Mouse (Mus musculus): ENCODE data around the gene Tti1. TPM values are rescaled to one million over a fixed set of nuclear protein-coding genes. Genes with fewer than 3 reads are reported as not detected.

Gene Tti1
- polyA plus RNA-seq, 1 experiment from 2014 or later, result 41.2 TPM

- H3K4me1 ChIP-seq, result peaks cover 15% of the 10 kb centered on the region
- 91% methylated on average over 6 of the region's 6 CpGs for WGBS
- no peaks in the 10 kb centered on the region for H3K9me3 ChIP-seq (replicated peaks)
- H3K36me3 ChIP-seq, result peaks cover 62% of the 10 kb centered on the region
- H3K4me3 ChIP-seq, result no peak overlapping the region
- DNase-seq (ENCODE audit: low spot score), result no peak
- H3K27me3 ChIP-seq (ENCODE audit: low read depth, poor library complexity, severe bottlenecking), result no peaks in the 10 kb centered on the region
- H3K27ac ChIP-seq, result no peak overlapping the region
Measured at GRCm38 (mm10) chr2:157986235-157986634, 42.0 kb downstream of the Tti1 start.

DNA sequence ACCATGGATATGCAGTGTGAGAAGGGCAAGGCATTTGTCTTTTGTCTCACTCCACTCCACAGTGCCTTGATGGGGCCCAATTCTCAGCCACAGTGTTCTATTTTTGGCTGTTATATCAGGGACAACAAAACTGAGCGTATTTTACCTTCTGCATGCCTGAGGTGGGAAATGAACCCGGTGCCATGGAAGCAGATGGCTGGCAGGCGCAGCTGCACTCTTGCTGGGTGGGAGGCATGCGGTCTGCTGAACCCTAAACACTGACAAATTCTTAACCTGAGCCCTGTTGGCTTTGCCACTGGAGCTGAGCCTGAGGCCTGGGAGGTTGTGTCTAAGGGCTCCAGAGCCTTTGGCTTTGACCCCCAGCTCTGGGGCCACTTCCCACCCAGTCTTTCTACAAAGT lies 42.6 kb downstream of the Tti1 start:
- Histone ChIP-seq H3K36me3 (peaks cover 62% of the 10 kb centered on the region), H3K27ac (no peak overlapping the region), H3K27me3 (ENCODE audit: low read depth, poor library complexity, severe bottlenecking) (no peaks in the 10 kb centered on the region)

GRCm38 (mm10) chr2:157983276-157983675 lies 45.0 kb downstream of the Tti1 start:
- no peak overlapping the region for H3K4me3 ChIP-seq
- H3K27ac ChIP-seq, result no peak overlapping the region
- no peak for DNase-seq (ENCODE audit: low spot score)
- 89% methylated on average over 4 of the region's 4 CpGs for WGBS
- no peaks in the 10 kb centered on the region for H3K4me1 ChIP-seq
- H3K36me3 ChIP-seq, result peaks cover 48% of the 10 kb centered on the region
- no peaks in the 10 kb centered on the region for H3K9me3 ChIP-seq (replicated peaks)
- H3K27me3 ChIP-seq (ENCODE audit: low read depth, poor library complexity, severe bottlenecking), result no peaks in the 10 kb centered on the region

More for the DNA sequence above, 42.6 kb downstream of the Tti1 start:
- no peaks in the 10 kb centered on the region for H3K9me3 ChIP-seq (replicated peaks)
- 90% methylated on average over 4 of the region's 4 CpGs for WGBS
- H3K4me1 ChIP-seq, result peaks cover 14% of the 10 kb centered on the region
- H3K4me3 ChIP-seq, result no peak overlapping the region
- DNase-seq (ENCODE audit: low spot score), result no peak

- Histone ChIP-seq H3K36me3 (peaks cover 43% of the 10 kb centered on the region), H3K4me3 (no peak overlapping the region), H3K9me3 (replicated peaks) (no peaks in the 10 kb centered on the region), H3K27ac (no peak overlapping the region), H3K27me3 (ENCODE audit: low read depth, poor library complexity, severe bottlenecking) (no peaks in the 10 kb centered on the region), H3K4me1 (no peaks in the 10 kb centered on the region)
- WGBS, result 92% methylated on average over 3 of the region's 3 CpGs
- DNase-seq (ENCODE audit: low spot score), result no peak
Measured at GRCm38 (mm10) chr2:157982727-157983126, 45.5 kb downstream of the Tti1 start.

DNA sequence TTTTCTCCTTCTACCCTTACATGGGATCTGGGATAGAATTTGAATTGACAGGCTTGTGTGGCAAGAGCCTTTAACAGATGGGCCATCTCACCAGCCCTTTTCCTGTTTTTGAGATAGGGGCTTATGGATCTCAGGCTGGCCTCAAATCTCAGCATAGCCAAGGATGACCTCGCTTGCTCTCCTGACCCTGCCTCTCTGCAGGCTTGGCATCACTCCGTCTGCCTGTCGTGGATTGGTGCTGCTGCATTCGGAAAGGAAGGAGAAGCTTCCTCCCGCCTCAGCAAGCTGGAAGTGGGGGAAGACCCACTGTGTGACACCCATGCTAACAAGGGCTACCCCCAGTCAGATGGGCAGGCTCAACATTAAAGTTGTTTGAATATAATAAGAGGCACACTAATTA lies 49.0 kb downstream of the Tti1 start:
- peaks cover 24% of the 10 kb centered on the region for H3K4me1 ChIP-seq
- no peak for DNase-seq (ENCODE audit: low spot score)
- peaks cover 3% of the 10 kb centered on the region; the same call in 1 of the 2 replicates for H3K27me3 ChIP-seq (ENCODE audit: low read depth, poor library complexity, severe bottlenecking)
- H3K4me3 ChIP-seq, result no peak overlapping the region
- H3K36me3 ChIP-seq, result peaks cover 23% of the 10 kb centered on the region
- H3K27ac ChIP-seq, result no peak overlapping the region
- no peaks in the 10 kb centered on the region for H3K9me3 ChIP-seq (replicated peaks)
- WGBS, result 62% methylated on average over 5 of the region's 5 CpGs

GRCm38 (mm10) chr2:157975595-157975994 lies 52.6 kb downstream of the Tti1 start:
- H3K27ac ChIP-seq, result peak overlapping the region; percentile 59
- peak overlapping the region; percentile 37 for H3K4me3 ChIP-seq
- peak; percentile 43 for DNase-seq (ENCODE audit: low spot score)
- H3K4me1 ChIP-seq, result peaks cover 25% of the 10 kb centered on the region
- H3K27me3 ChIP-seq (ENCODE audit: low read depth, poor library complexity, severe bottlenecking), result peaks cover 3% of the 10 kb centered on the region; the same call in 1 of the 2 replicates
- no peaks in the 10 kb centered on the region for H3K9me3 ChIP-seq (replicated peaks)
- 0 out of 2 replicates have a peak, but pooled peaks cover 2% of the 10 kb centered on the region for H3K36me3 ChIP-seq
- 2% methylated on average over 7 of the region's 7 CpGs for WGBS

DNA sequence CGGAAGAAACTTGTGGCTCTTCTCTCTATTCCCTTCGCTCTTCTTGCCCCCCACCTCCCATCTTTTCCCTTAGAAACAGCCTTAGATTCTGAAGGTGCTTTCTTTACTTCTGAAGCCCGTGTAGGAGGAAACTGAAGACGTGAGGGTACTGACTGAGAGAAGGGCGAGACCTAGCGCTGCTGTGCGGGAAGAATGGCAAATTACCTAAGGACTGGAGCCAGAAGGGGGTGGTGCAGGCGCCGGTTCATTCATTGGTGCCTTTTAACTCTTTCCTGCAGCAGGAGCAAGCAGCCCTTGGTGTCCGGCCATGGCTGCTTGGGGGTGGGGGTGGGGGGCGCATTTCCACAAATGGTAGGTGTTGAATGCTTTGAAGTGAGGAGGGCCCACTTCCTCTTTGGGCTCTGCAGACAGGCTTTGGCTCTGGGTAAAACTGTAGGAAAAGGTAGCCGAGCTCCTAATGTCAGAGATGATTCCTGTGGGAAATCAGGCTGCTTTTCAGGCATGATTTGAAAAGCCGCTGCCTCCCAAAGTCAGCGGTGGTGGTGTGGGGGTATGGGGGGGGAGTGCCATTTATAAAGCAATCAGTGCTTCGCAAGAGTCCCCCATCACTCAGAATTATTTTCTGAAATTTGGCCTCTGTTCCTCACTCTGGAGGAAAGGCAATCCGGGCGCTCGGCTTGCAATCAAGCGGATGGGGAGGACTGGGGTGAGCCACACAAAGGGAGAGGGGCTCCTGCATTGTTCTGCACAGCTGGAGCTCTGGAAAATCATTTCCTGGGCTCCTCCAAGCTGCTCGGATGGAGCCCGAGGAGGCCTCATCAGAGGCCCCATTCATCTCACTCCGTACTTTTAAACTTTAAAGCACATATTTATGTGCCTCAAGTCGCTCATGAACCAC lies 53.4 kb downstream of the Tti1 start:
- peak overlapping the region; percentile 37 for H3K4me3 ChIP-seq
- 3% methylated on average over 23 of the region's 23 CpGs for WGBS

GRCm38 (mm10) chr2:157970669-157971068 lies 57.6 kb downstream of the Tti1 start:
- Histone ChIP-seq H3K9me3 (replicated peaks) (no peaks in the 10 kb centered on the region), H3K4me3 (no peak overlapping the region), H3K4me1 (peaks cover 15% of the 10 kb centered on the region), H3K27ac (no peak overlapping the region), H3K36me3 (no peaks in the 10 kb centered on the region), H3K27me3 (ENCODE audit: low read depth, poor library complexity, severe bottlenecking) (no peaks in the 10 kb centered on the region; the same call in 1 of the 2 replicates)
- DNase-seq (ENCODE audit: low spot score), result peak; percentile 76
- WGBS, result 0% methylated on average over 3 of the region's 3 CpGs

More for the DNA sequence above, 53.4 kb downstream of the Tti1 start:
- Histone ChIP-seq H3K27ac (peak overlapping the region; percentile 59), H3K27me3 (ENCODE audit: low read depth, poor library complexity, severe bottlenecking) (peaks cover 3% of the 10 kb centered on the region; the same call in 1 of the 2 replicates), H3K9me3 (replicated peaks) (no peaks in the 10 kb centered on the region), H3K36me3 (no peaks in the 10 kb centered on the region), H3K4me1 (peaks cover 25% of the 10 kb centered on the region)
- peak; percentile 41 for DNase-seq (ENCODE audit: low spot score)

GRCm38 (mm10) chr2:157970124-157970523 lies 58.1 kb downstream of the Tti1 start:
- no peaks in the 10 kb centered on the region for H3K9me3 ChIP-seq (replicated peaks)
- no peaks in the 10 kb centered on the region for H3K27me3 ChIP-seq (ENCODE audit: low read depth, poor library complexity, severe bottlenecking)
- H3K4me1 ChIP-seq, result peaks cover 10% of the 10 kb centered on the region
- no peak overlapping the region for H3K4me3 ChIP-seq
- no peaks in the 10 kb centered on the region for H3K36me3 ChIP-seq
- no peak overlapping the region for H3K27ac ChIP-seq
- WGBS, result 52% methylated on average over 6 of the region's 6 CpGs
- no peak for DNase-seq (ENCODE audit: low spot score)

DNA sequence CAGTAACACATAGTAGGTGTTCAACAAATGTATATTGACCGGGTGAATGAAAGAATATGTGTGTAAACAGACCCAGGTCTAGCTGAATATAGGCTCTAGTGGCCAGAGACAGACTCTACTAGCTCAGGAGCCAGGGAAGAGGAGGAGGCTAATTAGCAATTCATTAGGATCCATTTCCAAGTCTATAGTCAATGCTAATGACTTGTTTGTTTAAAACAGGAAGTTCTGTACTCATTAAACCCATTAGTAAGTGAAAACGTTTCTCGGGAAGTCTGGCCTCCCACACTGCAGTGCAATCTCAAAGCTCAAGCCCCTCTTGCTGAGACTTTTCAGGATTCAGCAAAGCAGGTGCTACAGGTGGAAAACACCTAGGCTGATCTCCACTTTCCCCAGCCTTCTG lies 60.4 kb downstream of the Tti1 start:
- Histone ChIP-seq H3K4me1 (no peaks in the 10 kb centered on the region), H3K27ac (no peak overlapping the region)

GRCm38 (mm10) chr2:157957707-157958108 lies 70.5 kb downstream of the Tti1 start:
- DNase-seq (ENCODE audit: low spot score), result no peak
- H3K27ac ChIP-seq, result no peak overlapping the region
- H3K36me3 ChIP-seq, result no peaks in the 10 kb centered on the region
- H3K4me3 ChIP-seq, result no peak overlapping the region
- peaks cover 20% of the 10 kb centered on the region for H3K4me1 ChIP-seq
- no peaks in the 10 kb centered on the region for H3K27me3 ChIP-seq (ENCODE audit: low read depth, poor library complexity, severe bottlenecking)
- H3K9me3 ChIP-seq (replicated peaks), result no peaks in the 10 kb centered on the region
- 2% methylated on average over 2 of the region's 2 CpGs for WGBS

More for the DNA sequence above, 60.4 kb downstream of the Tti1 start:
- H3K36me3 ChIP-seq, result no peaks in the 10 kb centered on the region
- no peaks in the 10 kb centered on the region for H3K27me3 ChIP-seq (ENCODE audit: low read depth, poor library complexity, severe bottlenecking)
- H3K4me3 ChIP-seq, result no peak overlapping the region
- H3K9me3 ChIP-seq (replicated peaks), result no peaks in the 10 kb centered on the region
- WGBS, result 13% methylated on average over 3 of the region's 3 CpGs
- DNase-seq (ENCODE audit: low spot score), result no peak

DNA sequence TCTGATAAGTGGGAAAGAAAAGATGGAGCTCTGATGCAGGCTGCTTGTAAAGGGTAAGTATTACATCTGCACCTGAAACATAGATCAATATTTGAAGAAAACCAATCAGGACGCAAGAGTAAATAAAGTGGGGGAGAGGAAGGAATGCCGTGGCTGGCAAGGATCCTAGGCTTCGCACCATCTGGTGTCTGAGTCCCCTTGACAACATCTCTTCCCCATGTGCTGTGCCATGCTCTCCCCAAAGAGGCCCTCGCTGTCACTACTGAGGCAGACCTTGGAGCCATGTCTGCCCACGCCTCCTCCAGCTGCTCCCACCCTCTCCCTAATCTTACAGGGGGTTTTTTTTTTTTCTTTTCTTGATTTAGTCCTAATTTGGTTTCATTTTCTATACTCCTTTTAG lies 74.3 kb downstream of the Tti1 start:
- no peak for DNase-seq (ENCODE audit: low spot score)
- Histone ChIP-seq H3K27me3 (ENCODE audit: low read depth, poor library complexity, severe bottlenecking) (no peaks in the 10 kb centered on the region), H3K4me1 (peaks cover 20% of the 10 kb centered on the region), H3K4me3 (no peak overlapping the region), H3K36me3 (no peaks in the 10 kb centered on the region), H3K9me3 (replicated peaks) (no peaks in the 10 kb centered on the region), H3K27ac (no peak overlapping the region)
- WGBS, result 86% methylated on average over 5 of the region's 5 CpGs

GRCm38 (mm10) chr2:157944156-157944893 lies 83.9 kb downstream of the Tti1 start:
- 10% methylated on average over 37 of the region's 37 CpGs for WGBS
- H3K4me3 ChIP-seq, result peak overlapping the region; percentile 70
- no peaks in the 10 kb centered on the region for H3K36me3 ChIP-seq
- no peak for DNase-seq (ENCODE audit: low spot score)
- peaks cover 55% of the 10 kb centered on the region for H3K27me3 ChIP-seq (ENCODE audit: low read depth, poor library complexity, severe bottlenecking)
- no peaks in the 10 kb centered on the region for H3K9me3 ChIP-seq (replicated peaks)
- peaks cover 35% of the 10 kb centered on the region for H3K4me1 ChIP-seq
- H3K27ac ChIP-seq, result peak overlapping the region; percentile 87
